Mouse (Mus musculus) liver, embryonic 12.5 days (tissue): ENCODE measurements around the gene Tex9. TPM values are rescaled to one million over a fixed set of nuclear protein-coding genes. Genes with fewer than 3 reads are reported as not detected.
A peak's percentile ranks its signal among the peaks of the same experiment; 100 is the strongest.

ENCODE experiments used
- ATAC-seq: fragments of 200-750 bp; cut with Nextera tagmentation; 2 replicates; pipeline ENCODE4 v1.8.0; 2017; ENCODE audit warnings: moderate number of reproducible peaks, mild to moderate bottlenecking, moderate library complexity
- H3K27ac ChIP-seq: fragments of 300-500 bp; sonication (generic); 2 replicates; pipeline ENCODE4 v1.5.1; 2016; ENCODE audit warnings: mild to moderate bottlenecking
- H3K27me3 ChIP-seq: fragments of 300-500 bp; sonication (generic); replicated peaks from 2 replicates; pipeline ENCODE4 v1.6.1; 2016; ENCODE audit warnings: mild to moderate bottlenecking, moderate library complexity
- H3K36me3 ChIP-seq: fragments of 300-500 bp; sonication (generic); 2 replicates; pipeline ENCODE4 v1.6.1; 2016; ENCODE audit warnings: mild to moderate bottlenecking, moderate library complexity
- H3K4me1 ChIP-seq: fragments of 300-500 bp; sonication (generic); 2 replicates; pipeline ENCODE4 v1.6.1; 2016
- H3K4me2 ChIP-seq: fragments of 300-500 bp; sonication (generic); 2 replicates; pipeline ENCODE4 v1.6.1; 2016; ENCODE audit warnings: mild to moderate bottlenecking, moderate library complexity
- H3K4me3 ChIP-seq: fragments of 300-500 bp; sonication (generic); 2 replicates; pipeline ENCODE4 v1.5.1; 2016; ENCODE audit warnings: mild to moderate bottlenecking, moderate library complexity
- H3K9ac ChIP-seq: fragments of 300-500 bp; sonication (generic); 2 replicates; pipeline ENCODE4 v1.6.1; 2016; ENCODE audit warnings: mild to moderate bottlenecking, moderate library complexity
- H3K9me3 ChIP-seq: fragments of 300-500 bp; sonication (generic); replicated peaks from 2 replicates; pipeline ENCODE4 v1.6.1; 2016; ENCODE audit warnings: mild to moderate bottlenecking, moderate library complexity
- WGBS: fragments of 180-500 bp; shearing (Covaris S2); methylation state at CpG from one replicate; pipeline ENCODE4 v1.1.7; 2016; ENCODE audit not compliant: insufficient replicate concordance; 5-methylcytosine and 5-hydroxymethylcytosine counted together
- polyA plus RNA-seq: library from polyadenylated mRNA; unstranded; fragments of >200 nt; fragmentation: Nextera tagmentation; extraction: Ambion mirVana; gene quantifications from 2 replicates; pipeline ENCODE4 v1.2.1, GENCODE M21; 2016

Tex9 gene
- polyA plus RNA-seq, 1 experiment from 2014 or later, result 9.1 TPM

GRCm38 (mm10) chr9:72427861-72428260 is 64.2 kb downstream of the Tex9 start:
- ATAC-seq, result no peak
- Histone ChIP-seq H3K27ac (no peak overlapping the region), H3K4me2 (no peak overlapping the region), H3K27me3 (peaks cover 12% of the 10 kb centered on the region; the same call in 1 of the 2 replicates), H3K36me3 (no peaks in the 10 kb centered on the region), H3K9me3 (no peaks in the 10 kb centered on the region), H3K9ac (no peak overlapping the region), H3K4me3 (no peak overlapping the region), H3K4me1 (peaks cover 12% of the 10 kb centered on the region)
- WGBS, result 62% methylated on average over 4 of the region's 4 CpGs

DNA sequence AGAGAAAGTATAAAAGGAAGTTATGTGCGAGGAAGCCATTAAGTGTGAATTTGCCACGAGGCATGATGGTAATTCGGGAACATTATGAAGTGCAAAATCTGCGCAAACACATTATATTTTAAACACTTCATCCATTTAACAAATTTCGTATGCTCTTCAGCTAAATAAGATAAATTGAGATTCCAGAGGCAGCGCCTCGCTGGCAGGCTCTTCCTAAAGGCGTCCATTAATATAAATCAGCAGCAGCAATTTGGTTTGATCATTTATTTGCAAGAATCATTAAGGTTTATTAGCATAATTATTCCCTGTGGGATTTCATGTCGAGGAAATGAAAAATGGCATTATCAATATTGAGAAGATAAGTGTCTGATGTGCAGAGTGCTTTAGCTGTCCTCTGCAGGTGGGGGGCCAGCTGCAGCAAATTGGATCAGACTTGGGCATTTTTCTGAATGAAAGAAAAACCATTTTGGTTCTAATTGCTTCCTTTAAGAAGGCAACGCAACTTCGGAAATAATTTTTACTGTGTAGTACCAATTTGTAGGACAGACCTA is 66.6 kb downstream of the Tex9 start:
- 73% methylated on average over 11 of the region's 11 CpGs for WGBS
- no peaks in the 10 kb centered on the region for H3K36me3 ChIP-seq
- peaks cover 32% of the 10 kb centered on the region for H3K4me1 ChIP-seq
- no peak overlapping the region for H3K4me3 ChIP-seq
- H3K4me2 ChIP-seq, result no peak overlapping the region
- 0 out of 2 replicates have a peak, but pooled peaks cover 4% of the 10 kb centered on the region for H3K9me3 ChIP-seq
- no peak overlapping the region for H3K27ac ChIP-seq
- peaks cover 8% of the 10 kb centered on the region; the same call in 1 of the 2 replicates for H3K27me3 ChIP-seq
- H3K9ac ChIP-seq, result no peak overlapping the region
- no peak for ATAC-seq

- Histone ChIP-seq H3K4me1 (peaks cover 49% of the 10 kb centered on the region), H3K36me3 (no peaks in the 10 kb centered on the region)
- ATAC-seq, result no peak
These were observed 69.3 kb downstream of the Tex9 start for GRCm38 (mm10) chr9:72422753-72423152.

DNA sequence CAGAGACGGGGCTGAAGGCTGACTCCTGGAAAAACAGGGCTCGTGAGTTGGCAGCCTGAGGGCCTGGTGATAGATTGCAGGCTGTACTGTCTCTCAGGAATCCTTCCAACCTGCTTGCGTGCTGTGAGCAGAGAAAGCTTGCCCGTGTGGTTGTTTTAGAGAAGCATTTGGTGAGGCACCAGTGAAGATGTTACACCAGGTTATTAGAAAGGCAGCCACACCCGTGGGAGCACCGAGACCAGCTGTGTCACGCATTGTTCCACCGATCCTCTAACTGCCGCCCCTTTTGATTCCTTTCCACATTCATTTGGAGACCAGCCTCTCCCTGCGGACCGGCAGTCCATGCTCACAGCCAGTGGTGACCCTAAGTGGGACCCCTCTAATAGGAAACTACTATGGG is 69.7 kb downstream of the Tex9 start:
- Histone ChIP-seq H3K9ac (no peak overlapping the region), H3K27me3 (0 out of 2 replicates have a peak, but pooled peaks cover 4% of the 10 kb centered on the region), H3K9me3 (0 out of 2 replicates have a peak, but pooled peaks cover 4% of the 10 kb centered on the region), H3K36me3 (no peaks in the 10 kb centered on the region), H3K4me2 (no peak overlapping the region), H3K27ac (no peak overlapping the region; the same call in 1 of the 2 replicates), H3K4me1 (peaks cover 50% of the 10 kb centered on the region), H3K4me3 (no peak overlapping the region)
- ATAC-seq, result no peak
- WGBS, result 77% methylated on average over 11 of the region's 11 CpGs

More at GRCm38 (mm10) chr9:72422753-72423152, 69.3 kb downstream of the Tex9 start:
- Histone ChIP-seq H3K4me2 (no peak overlapping the region), H3K9ac (no peak overlapping the region), H3K4me3 (no peak overlapping the region), H3K27ac (no peak overlapping the region), H3K27me3 (peaks cover 4% of the 10 kb centered on the region; the same call in 1 of the 2 replicates), H3K9me3 (0 out of 2 replicates have a peak, but pooled peaks cover 4% of the 10 kb centered on the region)
- 76% methylated on average over 2 of the region's 2 CpGs for WGBS

GRCm38 (mm10) chr9:72420490-72420889 is 71.5 kb downstream of the Tex9 start:
- H3K4me1 ChIP-seq, result peaks cover 44% of the 10 kb centered on the region
- peak overlapping the region; percentile 5; the same call in 1 of the 2 replicates for H3K4me2 ChIP-seq

DNA sequence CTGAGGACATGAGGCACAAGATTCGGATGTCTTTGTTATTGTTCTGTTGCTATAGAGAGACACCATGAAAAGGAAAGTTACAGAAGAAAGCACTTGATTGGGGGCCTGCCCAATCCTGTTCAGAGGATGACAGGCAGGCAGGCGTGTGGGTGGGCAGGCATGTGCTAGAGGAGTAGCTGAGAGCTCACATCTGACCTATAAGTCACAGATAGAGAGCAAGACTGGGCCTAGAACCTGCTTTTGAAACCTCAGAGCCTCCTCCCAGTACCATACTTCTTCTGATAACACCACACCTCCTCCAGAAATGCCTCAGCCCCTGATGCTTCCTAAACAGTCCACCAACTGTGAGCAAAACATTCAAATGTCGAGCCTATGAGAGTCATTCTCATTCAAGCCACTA is 73.6 kb downstream of the Tex9 start:
- Histone ChIP-seq H3K36me3 (no peaks in the 10 kb centered on the region), H3K4me1 (peaks cover 44% of the 10 kb centered on the region), H3K27me3 (no peaks in the 10 kb centered on the region), H3K9ac (no peak overlapping the region), H3K4me2 (no peak overlapping the region), H3K27ac (peak overlapping the region; percentile 32; the same call in 1 of the 2 replicates), H3K9me3 (0 out of 2 replicates have a peak, but pooled peaks cover 4% of the 10 kb centered on the region), H3K4me3 (no peak overlapping the region)
- ATAC-seq, result peak; percentile 43; the same call in 1 of the 2 replicates
- WGBS, result 53% methylated on average over 3 of the region's 3 CpGs

More at GRCm38 (mm10) chr9:72420490-72420889, 71.5 kb downstream of the Tex9 start:
- Histone ChIP-seq H3K36me3 (no peaks in the 10 kb centered on the region), H3K4me3 (no peak overlapping the region), H3K27me3 (0 out of 2 replicates have a peak, but pooled peaks cover 4% of the 10 kb centered on the region), H3K27ac (no peak overlapping the region), H3K9ac (peak overlapping the region; percentile 17; the same call in 1 of the 2 replicates), H3K9me3 (0 out of 2 replicates have a peak, but pooled peaks cover 4% of the 10 kb centered on the region)
- WGBS, result 51% methylated on average over 3 of the region's 3 CpGs
- ATAC-seq, result peak; percentile 78

DNA sequence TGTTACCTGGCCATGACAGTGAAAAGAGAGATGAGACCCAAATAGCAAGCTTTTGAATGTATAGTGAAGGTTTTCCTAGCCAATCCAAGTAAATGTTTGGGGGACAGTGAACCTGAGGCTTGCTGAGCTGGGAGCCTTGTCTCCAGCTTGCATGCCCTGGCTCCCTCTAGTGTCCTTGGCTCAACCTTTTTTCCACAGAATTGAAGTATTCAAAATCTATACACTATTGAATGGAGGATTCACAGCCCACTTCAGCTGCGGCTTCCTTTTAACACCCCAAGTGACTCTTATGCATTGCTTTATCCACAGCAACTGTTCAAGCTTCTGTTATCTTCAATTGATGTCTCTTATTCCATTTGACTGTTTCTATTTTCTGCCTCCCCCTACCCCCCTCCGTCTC is 80.3 kb downstream of the Tex9 start:
- Histone ChIP-seq H3K4me3 (no peak overlapping the region), H3K36me3 (no peaks in the 10 kb centered on the region), H3K27ac (no peak overlapping the region), H3K4me1 (peaks cover 53% of the 10 kb centered on the region), H3K4me2 (no peak overlapping the region), H3K9me3 (no peaks in the 10 kb centered on the region), H3K27me3 (no peaks in the 10 kb centered on the region), H3K9ac (0 out of 2 replicates have a peak overlapping the region, but pooled peaks have one; percentile 27)
- 84% methylated on average over 2 of the region's 2 CpGs for WGBS
- no peak for ATAC-seq

DNA sequence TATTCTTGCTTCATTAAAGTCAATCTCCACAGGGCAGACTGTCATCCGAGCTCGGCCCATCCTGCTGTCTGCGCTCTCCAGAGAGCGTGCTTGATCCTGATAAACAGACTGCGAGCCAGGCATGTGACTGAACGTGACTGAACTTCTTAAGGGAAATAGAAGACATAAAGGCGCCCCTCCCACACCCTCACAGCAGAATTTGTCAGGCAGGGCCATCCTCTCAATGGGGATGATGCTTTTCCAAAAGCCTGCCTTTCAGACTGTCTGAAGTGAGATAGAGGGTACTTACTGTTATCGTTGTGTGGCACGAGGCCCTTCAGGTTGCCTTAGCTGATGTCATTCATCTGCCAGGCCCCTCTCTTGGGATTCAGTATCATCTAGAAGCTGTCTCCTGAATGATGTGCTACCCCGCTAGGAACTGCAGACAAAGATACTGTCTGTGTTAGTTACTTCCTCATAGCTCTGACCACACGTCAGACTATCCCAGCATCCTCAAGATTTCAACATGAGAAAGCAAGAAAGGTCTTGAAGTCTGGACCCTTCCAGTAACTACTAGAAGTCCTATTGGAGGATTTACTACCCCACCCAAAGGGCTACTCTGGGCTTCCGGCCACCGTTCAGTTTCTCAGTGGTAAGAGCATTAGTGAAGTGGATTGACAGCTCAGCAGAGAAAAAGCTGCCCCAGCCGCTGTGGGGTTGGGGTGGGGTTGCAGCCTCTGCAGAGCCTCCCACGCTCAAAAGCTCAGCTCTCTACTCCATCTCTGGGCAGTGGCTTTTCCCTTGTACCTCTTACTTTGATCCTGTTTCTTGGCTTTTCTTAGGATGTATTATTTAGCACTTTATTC is 82.4 kb downstream of the Tex9 start:
- H3K36me3 ChIP-seq, result no peaks in the 10 kb centered on the region
- ATAC-seq, result peak; percentile 93
- peak overlapping the region; percentile 66 for H3K9ac ChIP-seq
- H3K4me2 ChIP-seq, result peak overlapping the region; percentile 67
- H3K9me3 ChIP-seq, result no peaks in the 10 kb centered on the region
- peaks cover 75% of the 10 kb centered on the region for H3K4me1 ChIP-seq
- peak overlapping the region; percentile 98 for H3K27ac ChIP-seq
- WGBS, result 13% methylated on average over 15 of the region's 15 CpGs
- H3K27me3 ChIP-seq, result no peaks in the 10 kb centered on the region
- H3K4me3 ChIP-seq, result peak overlapping the region; percentile 45

GRCm38 (mm10) chr9:72408131-72408586 is 83.9 kb downstream of the Tex9 start:
- Histone ChIP-seq H3K27me3 (no peaks in the 10 kb centered on the region), H3K36me3 (no peaks in the 10 kb centered on the region), H3K27ac (peak overlapping the region; percentile 98), H3K4me2 (peak overlapping the region; percentile 67), H3K9me3 (no peaks in the 10 kb centered on the region), H3K4me3 (peak overlapping the region; percentile 45), H3K9ac (peak overlapping the region; percentile 66), H3K4me1 (peaks cover 80% of the 10 kb centered on the region)
- 10% methylated on average over 12 of the region's 12 CpGs for WGBS
- ATAC-seq, result peak; percentile 45

DNA sequence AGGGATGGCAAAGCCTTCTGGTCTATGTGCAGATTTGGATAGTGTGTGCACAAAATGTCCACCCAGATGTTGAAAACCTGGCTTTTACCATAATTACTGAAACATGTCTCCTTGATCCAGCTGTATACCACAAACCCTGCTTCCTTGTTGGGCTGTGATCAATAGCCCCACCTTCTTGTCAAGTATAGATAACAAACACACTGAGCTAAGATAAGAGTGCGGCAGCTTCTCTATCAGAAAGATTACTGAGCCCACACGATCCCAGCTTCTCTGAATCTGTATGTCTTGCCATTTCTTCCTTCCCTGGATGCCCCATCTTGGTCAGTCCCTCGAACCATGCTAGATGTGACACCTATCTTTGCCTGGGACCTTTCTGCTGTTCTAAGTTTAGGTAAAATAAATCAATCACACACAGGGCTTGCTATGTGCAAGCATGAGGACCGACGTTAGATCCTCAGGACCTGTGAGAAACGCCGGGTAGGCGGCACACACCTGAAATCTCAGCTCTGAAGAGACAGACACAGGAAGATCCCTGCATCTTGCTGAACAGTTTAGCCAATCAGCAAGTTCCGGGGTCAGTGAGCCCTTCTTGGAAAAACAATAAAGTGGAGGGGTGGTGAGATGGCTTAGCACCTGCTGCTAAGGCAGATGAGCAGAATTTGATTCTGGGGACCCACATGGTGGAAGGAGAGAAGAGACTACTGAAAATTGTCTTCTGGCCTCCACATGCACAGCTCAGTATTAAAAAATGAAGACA is 86.0 kb downstream of the Tex9 start:
- peak overlapping the region; percentile 54; the same call in 1 of the 2 replicates for H3K27ac ChIP-seq
- H3K4me2 ChIP-seq, result peak overlapping the region; percentile 32
- WGBS, result 59% methylated on average over 9 of the region's 9 CpGs

DNA sequence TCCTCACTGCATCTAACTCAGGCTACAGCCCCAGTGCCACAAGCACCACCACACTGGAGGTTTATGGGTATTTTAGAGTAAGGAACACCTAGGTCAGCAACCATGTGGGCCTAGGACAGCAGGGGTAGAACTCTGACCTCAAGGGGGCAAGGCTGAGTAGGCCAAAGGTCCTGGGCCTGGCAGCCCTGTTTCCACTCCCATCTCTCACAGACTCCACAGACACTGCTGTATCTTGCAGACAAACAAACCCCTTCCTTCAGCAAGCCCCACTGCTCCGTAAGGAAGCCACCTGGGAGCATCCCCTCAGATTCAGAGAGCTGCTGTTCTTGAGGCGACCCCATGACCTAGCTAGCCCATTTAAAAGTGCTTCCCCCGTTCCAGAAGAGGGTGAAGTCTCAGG is 87.1 kb downstream of the Tex9 start:
- Histone ChIP-seq H3K27me3 (peaks cover 6% of the 10 kb centered on the region; the same call in 1 of the 2 replicates), H3K27ac (no peak overlapping the region), H3K36me3 (no peaks in the 10 kb centered on the region), H3K9ac (no peak overlapping the region), H3K4me1 (peaks cover 55% of the 10 kb centered on the region), H3K4me2 (no peak overlapping the region), H3K9me3 (no peaks in the 10 kb centered on the region), H3K4me3 (no peak overlapping the region)
- 84% methylated on average over 3 of the region's 3 CpGs for WGBS
- ATAC-seq, result no peak

More for the DNA sequence above, 86.0 kb downstream of the Tex9 start:
- Histone ChIP-seq H3K4me3 (no peak overlapping the region), H3K9me3 (no peaks in the 10 kb centered on the region), H3K4me1 (peaks cover 66% of the 10 kb centered on the region), H3K27me3 (no peaks in the 10 kb centered on the region), H3K36me3 (no peaks in the 10 kb centered on the region), H3K9ac (peak overlapping the region; percentile 29; the same call in 1 of the 2 replicates)
- no peak for ATAC-seq
